Mouse (Mus musculus) embryonic fibroblast, embryonic 13.5 days (primary cell): ENCODE measurements around the gene Dohh. TPM values are rescaled to one million over a fixed set of nuclear protein-coding genes. Genes with fewer than 3 reads are reported as not detected.
A peak's percentile ranks its signal among the peaks of the same experiment; 100 is the strongest.

Experiments used
- H3K27ac ChIP-seq: 2 replicates; pipeline ENCODE4 v1.5.1; 2012; ENCODE audit warnings: low read length, control low read depth, inconsistent platforms; ENCODE audit not compliant: insufficient read depth
- H3K4me1 ChIP-seq: 2 replicates; pipeline ENCODE4 v1.6.1; 2011; ENCODE audit warnings: low read length; ENCODE audit not compliant: control insufficient read depth, insufficient read depth
- H3K4me3 ChIP-seq: 2 replicates; pipeline ENCODE4 v1.5.1; 2011; ENCODE audit warnings: mild to moderate bottlenecking, control low read depth, low read length; ENCODE audit not compliant: insufficient read depth
- CTCF ChIP-seq: IDR thresholded peaks from 2 replicates; pipeline ENCODE4 v1.5.1; 2011; ENCODE audit warnings: mild to moderate bottlenecking, control low read depth, low read length, moderate library complexity, borderline replicate concordance; ENCODE audit not compliant: insufficient read depth
- POLR2A ChIP-seq: IDR thresholded peaks from 2 replicates; pipeline ENCODE4 v1.6.1; 2011; ENCODE audit warnings: low read depth, mild to moderate bottlenecking, control low read depth, low read length, moderate library complexity
- polyA plus RNA-seq: library from polyadenylated mRNA; stranded (reverse); fragments of >200 nt; gene quantifications from 2 replicates; pipeline ENCODE4 v1.2.4, GENCODE M21; 2011; ENCODE audit warnings: low read depth; ENCODE audit not compliant: missing spikeins, insufficient read length

Gene Dohh
- polyA plus RNA-seq, 1 experiment = 37.7 TPM

- TF ChIP-seq POLR2A = peak; percentile 18
- TF ChIP-seq CTCF = no peak
- H3K4me1 ChIP-seq = no peaks in the 10 kb centered on the region
- H3K27ac ChIP-seq = no peak within 1 kb of the TSS
- H3K4me3 ChIP-seq = no peak within 1 kb of the TSS
These were observed 18.4 kb upstream of the Dohh start, which contains the start of gene 4930404N11Rik for GRCm38 (mm10) chr10:81365672-81366476. 4930404N11Rik (minus strand) TSS chr10:81365816.

GRCm38 (mm10) chr10:81366477-81367206 lies 17.6 kb upstream of the Dohh start:
- H3K27ac ChIP-seq = no peak overlapping the region
- TF ChIP-seq POLR2A (0 out of 2 replicates have a peak, but pooled peaks have one; percentile 30), CTCF (no peak)
- no peak overlapping the region for H3K4me3 ChIP-seq

DNA sequence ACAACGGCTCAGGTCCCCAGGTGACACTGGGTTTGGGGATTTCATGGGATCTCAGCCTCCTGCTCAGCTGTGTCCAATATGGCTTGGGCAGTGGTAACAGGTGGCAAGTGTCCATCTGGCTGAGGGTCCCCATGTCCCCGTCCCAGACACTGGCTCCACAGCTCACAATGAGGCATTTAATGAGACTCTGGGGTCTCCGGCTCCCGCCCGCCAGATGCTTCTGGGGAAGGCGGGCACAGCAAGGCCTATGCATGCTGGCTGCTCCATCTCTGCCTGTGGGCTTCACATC lies 17.1 kb upstream of the Dohh start:
- Histone ChIP-seq H3K4me1 (no peaks in the 10 kb centered on the region), H3K4me3 (no peak overlapping the region), H3K27ac (no peak overlapping the region)
- TF ChIP-seq CTCF (no peak), POLR2A (no peak)

More at GRCm38 (mm10) chr10:81366477-81367206, 17.6 kb upstream of the Dohh start:
- H3K4me1 ChIP-seq = no peaks in the 10 kb centered on the region

GRCm38 (mm10) chr10:81375322-81375721 lies 8.9 kb upstream of the Dohh start:
- H3K4me3 ChIP-seq = no peak overlapping the region

GRCm38 (mm10) chr10:81376561-81377361 lies 7.5 kb upstream of the Dohh start:
- Histone ChIP-seq H3K4me1 (0 out of 2 replicates have a peak, but pooled peaks cover 4% of the 10 kb centered on the region), H3K4me3 (peak overlapping the region; percentile 96), H3K27ac (no peak overlapping the region)
- TF ChIP-seq POLR2A (no peak), CTCF (no peak)

More at GRCm38 (mm10) chr10:81375322-81375721, 8.9 kb upstream of the Dohh start:
- TF ChIP-seq POLR2A (no peak), CTCF (no peak)
- Histone ChIP-seq H3K27ac (no peak overlapping the region), H3K4me1 (0 out of 2 replicates have a peak, but pooled peaks cover 4% of the 10 kb centered on the region)

DNA sequence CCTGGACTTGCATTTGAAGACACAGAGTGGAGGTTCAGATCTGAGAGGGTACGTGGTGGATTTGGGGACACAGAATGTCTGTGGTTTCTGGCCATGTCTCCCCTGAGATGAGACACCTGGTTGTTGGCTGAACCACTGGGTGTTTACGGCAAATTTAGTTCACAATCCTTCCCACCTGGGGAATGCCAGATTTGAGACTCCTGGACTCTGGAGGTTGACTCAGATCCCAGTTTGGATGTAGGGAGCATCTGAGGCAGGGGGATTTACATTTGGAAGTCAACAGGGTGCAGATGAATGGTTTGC lies 6.9 kb upstream of the Dohh start:
- Histone ChIP-seq H3K4me3 (peak overlapping the region; percentile 96), H3K27ac (no peak overlapping the region), H3K4me1 (0 out of 2 replicates have a peak, but pooled peaks cover 4% of the 10 kb centered on the region)
- no peak for TF ChIP-seq POLR2A
- TF ChIP-seq CTCF = no peak

- TF ChIP-seq POLR2A = peak; percentile 65
- no peak for TF ChIP-seq CTCF
- Histone ChIP-seq H3K4me1 (0 out of 2 replicates have a peak, but pooled peaks cover 4% of the 10 kb centered on the region), H3K27ac (no peak within 1 kb of the TSS), H3K4me3 (peak within 1 kb of the TSS; percentile 96)
These were observed 6.3 kb upstream of the Dohh start, which contains the start of gene Fzr1 for GRCm38 (mm10) chr10:81377793-81378552. Fzr1 (minus strand) TSS chr10:81378516.

- H3K4me1 ChIP-seq = 0 out of 2 replicates have a peak, but pooled peaks cover 4% of the 10 kb centered on the region
- TF ChIP-seq POLR2A = peak; percentile 64
- TF ChIP-seq CTCF = no peak
- H3K4me3 ChIP-seq = peak overlapping the region; percentile 41
- no peak overlapping the region for H3K27ac ChIP-seq
These were observed 5.6 kb upstream of the Dohh start for GRCm38 (mm10) chr10:81378553-81379182.

GRCm38 (mm10) chr10:81379183-81379553 lies 5.1 kb upstream of the Dohh start:
- TF ChIP-seq POLR2A (no peak), CTCF (no peak)
- Histone ChIP-seq H3K27ac (no peak overlapping the region), H3K4me3 (peak overlapping the region; percentile 41), H3K4me1 (0 out of 2 replicates have a peak, but pooled peaks cover 4% of the 10 kb centered on the region)
